ENCODE assay signal across 8 mouse cellular contexts in the genomic region with DNA sequence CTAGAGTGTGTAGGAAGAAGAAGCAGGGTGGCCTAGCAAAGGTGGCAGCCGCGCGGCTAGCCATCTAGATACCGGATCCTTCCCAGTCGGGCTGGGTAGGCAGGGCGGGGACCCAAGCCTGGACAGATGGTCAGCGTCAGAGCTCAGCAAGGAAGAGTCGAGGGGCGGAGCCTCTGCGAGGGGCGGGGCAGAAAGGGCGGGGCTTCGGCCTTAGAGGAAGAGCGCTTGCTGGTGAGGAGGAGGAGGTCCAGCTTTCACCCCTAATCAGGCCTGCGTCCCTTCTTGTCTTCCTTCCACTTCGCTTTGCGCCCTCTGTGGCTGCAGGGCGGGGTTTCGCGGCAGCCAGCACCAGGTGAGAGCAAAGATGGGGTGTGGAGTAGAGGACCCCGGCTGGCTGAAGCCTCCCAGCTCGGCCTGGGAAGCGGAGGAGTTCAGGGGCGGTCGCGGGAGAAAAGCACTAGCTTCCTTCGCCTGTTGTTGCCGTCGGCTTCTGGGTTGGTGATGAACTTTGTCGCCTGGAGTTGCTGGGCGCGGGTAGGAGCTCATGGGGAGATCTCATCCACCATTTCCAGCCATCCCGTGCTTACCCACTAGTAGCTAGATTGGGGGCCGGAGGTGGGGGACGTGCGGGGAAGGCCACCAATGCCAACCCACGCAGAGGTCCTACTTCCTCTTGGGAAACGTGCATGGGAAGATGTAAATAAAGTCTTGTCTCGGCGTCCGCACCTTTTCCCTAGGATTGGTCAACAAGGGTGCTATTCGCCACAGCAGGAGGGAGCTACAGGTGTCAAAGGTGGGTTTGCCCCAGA. TPM values are rescaled to one million over a fixed set of nuclear protein-coding genes. Genes with fewer than 3 reads are reported as not detected.
DNase-seq lines count a peak whose midpoint lies in the region; ATAC-seq and TF ChIP-seq lines count a peak whose summit lies in the region.

Tmem159 (plus strand) TSS at position 190 of the 809 bp plus-strand sequence.

- peak within 1 kb of the TSS; percentile 78 for H3K27ac ChIP-seq in embryonic facial prominence, embryonic 10.5 days (replicated peaks)
- peak within 1 kb of the TSS; percentile 64; the same call in 1 of the 2 replicates for H3K27ac ChIP-seq in intestine, postnatal 0 days (ENCODE audit: low read depth, low read length)
- H3K27ac ChIP-seq in limb, embryonic 10.5 days: peak within 1 kb of the TSS; percentile 73
- H3K27ac ChIP-seq in midbrain, embryonic 11.5 days (ENCODE audit: low read depth, low read length): no peak within 1 kb of the TSS

- no peaks in the 10 kb centered on the region for H3K9me3 ChIP-seq in embryonic facial prominence, embryonic 10.5 days
- no peaks in the 10 kb centered on the region for H3K9me3 ChIP-seq in intestine, postnatal 0 days (ENCODE audit: control insufficient read depth)
- no peaks in the 10 kb centered on the region for H3K9me3 ChIP-seq in limb, embryonic 10.5 days (replicated peaks)
- no peaks in the 10 kb centered on the region for H3K9me3 ChIP-seq in midbrain, embryonic 11.5 days (ENCODE audit: control insufficient read depth, low read length)

- H3K27me3 ChIP-seq in embryonic facial prominence, embryonic 10.5 days (replicated peaks; ENCODE audit: low read depth, poor library complexity, severe bottlenecking): peaks cover 6% of the 10 kb centered on the region
- H3K27me3 ChIP-seq in intestine, postnatal 0 days (replicated peaks; ENCODE audit: control insufficient read depth, insufficient read depth, low read length): no peaks in the 10 kb centered on the region
- peaks cover 12% of the 10 kb centered on the region; the same call in 1 of the 2 replicates for H3K27me3 ChIP-seq in limb, embryonic 10.5 days (ENCODE audit: low read depth, poor library complexity, severe bottlenecking)
- H3K27me3 ChIP-seq in midbrain, embryonic 11.5 days (ENCODE audit: control insufficient read depth, insufficient read depth, low read length): no peaks in the 10 kb centered on the region; the same call in 1 of the 2 replicates

- 1% methylated on average over 42 of the region's 42 CpGs for WGBS in embryonic facial prominence, embryonic 10.5 days
- under 1% methylated on average over 42 of the region's 42 CpGs for WGBS in intestine, postnatal 0 days
- WGBS in limb, embryonic 10.5 days: under 1% methylated on average over 42 of the region's 42 CpGs
- under 1% methylated on average over 42 of the region's 42 CpGs for WGBS in midbrain, embryonic 11.5 days

- DNase-seq in adrenal gland, postnatal 36 days: peak; percentile 94 to 96
- peak; percentile 94 for DNase-seq in embryonic facial prominence, embryonic 10.5 days (ENCODE audit: low spot score)
- DNase-seq in limb, embryonic 10.5 days (ENCODE audit: low spot score): peak; percentile 88
- peak; percentile 99 for DNase-seq in midbrain, embryonic 11.5 days (ENCODE audit: low spot score, missing footprints)
- DNase-seq in right cerebral cortex, postnatal 36 days (ENCODE audit: low spot score in 2 of 2): peak; percentile 52 to 56
- peak; percentile 89 to 94 for DNase-seq in urinary bladder, postnatal 4 days (ENCODE audit: low spot score in 2 of 2)

- H3K4me1 ChIP-seq in embryonic facial prominence, embryonic 10.5 days: peaks cover 24% of the 10 kb centered on the region
- peaks cover 9% of the 10 kb centered on the region; the same call in 1 of the 2 replicates for H3K4me1 ChIP-seq in intestine, postnatal 0 days (replicated peaks; ENCODE audit: control insufficient read depth, insufficient read depth, low read length)
- H3K4me1 ChIP-seq in limb, embryonic 10.5 days: peaks cover 20% of the 10 kb centered on the region
- peaks cover 10% of the 10 kb centered on the region; the same call in 1 of the 2 replicates for H3K4me1 ChIP-seq in midbrain, embryonic 11.5 days (ENCODE audit: control insufficient read depth, insufficient read depth, low read length)

- H3K4me2 ChIP-seq in intestine, postnatal 0 days (replicated peaks; ENCODE audit: low read depth): peak within 1 kb of the TSS; percentile 98
- peak within 1 kb of the TSS; percentile 81 for H3K4me2 ChIP-seq in midbrain, embryonic 11.5 days

- ATAC-seq in granulocyte monocyte progenitor cell, adult 5-6 weeks (replicated peaks; ENCODE audit: poor library complexity, severe bottlenecking): peak; percentile 90
- ATAC-seq in intestine, postnatal 0 days: peak; percentile 85
- peak; percentile 94 for ATAC-seq in midbrain, embryonic 11.5 days (ENCODE audit: low FRiP score)

- H3K4me3 ChIP-seq in embryonic facial prominence, embryonic 10.5 days: peak within 1 kb of the TSS; percentile 78
- peak within 1 kb of the TSS; percentile 79 for H3K4me3 ChIP-seq in intestine, postnatal 0 days (ENCODE audit: low read depth, low read length)
- H3K4me3 ChIP-seq in limb, embryonic 10.5 days: peak within 1 kb of the TSS; percentile 63
- peak within 1 kb of the TSS; percentile 60 for H3K4me3 ChIP-seq in midbrain, embryonic 11.5 days (ENCODE audit: low read depth, low read length)

- 0 out of 2 replicates have a peak, but pooled peaks have one; percentile 5 for TF ChIP-seq CTCF in intestine, postnatal 0 days (IDR thresholded peaks at IDR 0.05; ENCODE audit: low read depth)

- 0 out of 2 replicates have a peak, but pooled peaks cover 5% of the 10 kb centered on the region for H3K36me3 ChIP-seq in embryonic facial prominence, embryonic 10.5 days (replicated peaks)
- no peaks in the 10 kb centered on the region for H3K36me3 ChIP-seq in intestine, postnatal 0 days (ENCODE audit: control insufficient read depth, insufficient read depth)
- no peaks in the 10 kb centered on the region for H3K36me3 ChIP-seq in limb, embryonic 10.5 days
- H3K36me3 ChIP-seq in midbrain, embryonic 11.5 days (ENCODE audit: control insufficient read depth, insufficient read depth, low read length): no peaks in the 10 kb centered on the region

- peak within 1 kb of the TSS; percentile 69 for H3K9ac ChIP-seq in intestine, postnatal 0 days (ENCODE audit: low read depth, low read length)
- H3K9ac ChIP-seq in midbrain, embryonic 11.5 days (ENCODE audit: low read length): peak within 1 kb of the TSS; percentile 70

RNA-seq across cellular contexts. Expression of gene Tmem159, which starts in this region (rescaled TPM):
- total RNA-seq in adrenal gland, postnatal 36 days (2021): 10 to 100 TPM; 94.4 to 98.7 TPM
- 26.0 and 27.8 TPM in 2 replicates for polyA plus RNA-seq in embryonic facial prominence, embryonic 10.5 days (2016; fragmentation: Nextera tagmentation; extraction: Ambion mirVana)
- 4.7 and 14.4 TPM in 2 replicates for total RNA-seq in granulocyte monocyte progenitor cell, adult 5-6 weeks (2014; fragmentation: Nextera tagmentation)
- 7.7 and 7.8 TPM in 2 replicates for total RNA-seq in granulocyte monocyte progenitor cell, adult 5-6 weeks (2017)
- 21.6 and 22.9 TPM in 2 replicates for polyA plus RNA-seq in intestine, postnatal 0 days (2015; fragmentation: Nextera tagmentation; extraction: Ambion mirVana)
- 13.6 and 14.6 TPM in 2 replicates for polyA plus RNA-seq in limb, embryonic 10.5 days (2016; fragmentation: Nextera tagmentation; extraction: Ambion mirVana)
- polyA plus RNA-seq in midbrain, embryonic 11.5 days (2014; fragmentation: Nextera tagmentation; extraction: Ambion mirVana): 23.2 and 23.6 TPM in 2 replicates

Comparison
In these comparisons a context has a peak if more than half of its experiments do, and no peak if none do; other contexts are left out.
1. RNA of gene Tmem159 (total RNA-seq): 94.4 to 98.7 TPM in adrenal gland, postnatal 36 days; 4.7 to 14.4 TPM in granulocyte monocyte progenitor cell, adult 5-6 weeks; every median in the first group is over 4 times any median in the second.
2. Peak in every context shown above with its lines, with median percentiles within 50 percentile points of each other: DNase-seq, H3K4me3 ChIP-seq and ATAC-seq.